Mouse (Mus musculus) liver, embryonic 14.5 days (tissue): ENCODE measurements at regions not wholly inside any gene's neighbourhood (a gene's known extent, or its start where the extent isn't known, plus 50 kb on each side); places are given as distances from the start of the nearest gene placed in this dataset.

Experiments
- CTCF ChIP-seq: IDR thresholded peaks from 2 replicates; pipeline ENCODE4 v1.5.1; 2016; ENCODE audit warnings: antibody characterized with exemption, low read depth, control low read depth
- EP300 ChIP-seq: IDR thresholded peaks from 2 replicates; pipeline ENCODE4 v1.6.1; 2016; ENCODE audit warnings: antibody characterized with exemption, low read depth

DNA sequence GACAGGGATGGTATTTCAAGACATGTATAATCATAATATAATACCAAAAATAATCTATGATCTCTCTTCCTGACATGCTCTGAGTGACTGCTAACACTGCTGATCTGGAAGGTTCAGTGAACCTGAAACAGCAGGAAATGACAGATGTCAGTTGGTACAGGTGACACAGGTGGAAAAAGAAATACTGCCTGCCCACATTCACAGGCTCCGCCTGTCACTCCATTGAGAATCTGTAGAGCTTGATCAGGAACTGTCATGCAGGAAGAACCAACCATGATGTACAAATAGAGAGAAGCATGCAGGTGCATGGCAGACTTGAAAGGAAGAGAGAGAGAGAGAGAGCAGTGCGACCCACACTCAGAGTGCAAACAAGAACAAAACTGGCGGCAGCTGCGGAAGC, 232.8 kb upstream of the Trib2 start:
- TF ChIP-seq EP300, result no peak
- TF ChIP-seq CTCF, result no peak
